Mouse (Mus musculus) limb, embryonic 14.5 days (tissue): Measurements from ENCODE around the gene Cfi. TPM values are rescaled to one million over a fixed set of nuclear protein-coding genes. Genes with fewer than 3 reads are reported as not detected.

Experiments
- ATAC-seq: fragments of 200-750 bp; cut with Nextera tagmentation; 2 replicates; pipeline ENCODE4 v1.8.0; 2017; ENCODE audit warnings: low read depth, moderate number of reproducible peaks, moderate TSS enrichment; ENCODE audit not compliant: low FRiP score
- DNase-seq: peaks from one replicate; pipeline ENCODE4 v3.0.0-alpha.2; 2015; ENCODE audit warnings: low spot score
- H3K27ac ChIP-seq: fragments of 300-500 bp; sonication (generic); replicated peaks from 2 replicates; pipeline ENCODE4 v1.5.1; 2014; ENCODE audit warnings: low read depth, mild to moderate bottlenecking, low read length, moderate library complexity, mixed read lengths
- H3K27me3 ChIP-seq: fragments of 300-500 bp; sonication (generic); 2 replicates; pipeline ENCODE4 v1.6.1; 2014; ENCODE audit warnings: low read length, mixed read lengths; ENCODE audit not compliant: control insufficient read depth, insufficient read depth
- H3K36me3 ChIP-seq: fragments of 300-500 bp; sonication (generic); 2 replicates; pipeline ENCODE4 v1.6.1; 2014; ENCODE audit warnings: mild to moderate bottlenecking, low read length, moderate library complexity, mixed read lengths; ENCODE audit not compliant: control insufficient read depth, insufficient read depth
- H3K4me1 ChIP-seq: fragments of 300-500 bp; sonication (generic); 2 replicates; pipeline ENCODE4 v1.6.1; 2014; ENCODE audit warnings: antibody characterized with exemption, low read length, mixed read lengths; ENCODE audit not compliant: control insufficient read depth, insufficient read depth
- H3K4me2 ChIP-seq: fragments of 300-500 bp; sonication (generic); replicated peaks from 2 replicates; pipeline ENCODE4 v1.6.1; 2014; ENCODE audit warnings: low read depth, mild to moderate bottlenecking, low read length, moderate library complexity; ENCODE audit not compliant: severe bottlenecking
- H3K4me3 ChIP-seq: fragments of 300-500 bp; sonication (generic); replicated peaks from 2 replicates; pipeline ENCODE4 v1.5.1; 2014; ENCODE audit warnings: low read length
- H3K9ac ChIP-seq: fragments of 300-500 bp; sonication (generic); 2 replicates; pipeline ENCODE4 v1.6.1; 2014; ENCODE audit warnings: mild to moderate bottlenecking, low read depth, low read length, moderate library complexity; ENCODE audit not compliant: severe bottlenecking
- H3K9me3 ChIP-seq: fragments of 300-500 bp; sonication (generic); 2 replicates; pipeline ENCODE4 v1.6.1; 2016; ENCODE audit warnings: low read length; ENCODE audit not compliant: control insufficient read depth
- POLR2A ChIP-seq: fragments of 200-500 bp; IDR thresholded peaks from 2 replicates; pipeline ENCODE4 v1.8.0; 2012; ENCODE audit warnings: inconsistent platforms, mild to moderate bottlenecking, moderate library complexity, borderline replicate concordance; ENCODE audit not compliant: insufficient read depth, insufficient read length; ENCODE audit errors: extremely low read depth
- WGBS: fragments of 180-500 bp; shearing (Covaris S2); extraction: QIAGEN DNeasy Blood & Tissue Kit; methylation state at CpG from one replicate; pipeline ENCODE4 v1.1.7; 2014; 5-methylcytosine and 5-hydroxymethylcytosine counted together
- polyA plus RNA-seq, 2 experiments: library from polyadenylated mRNA; depleted of rRNA in 1 of 2; stranded (reverse) in 1 of 2; unstranded in 1 of 2; fragments of >200 nt; fragmentation: Nextera tagmentation in 1 of 2; extraction: Ambion mirVana in 1 of 2; gene quantifications; 2 replicates each; pipeline versions ENCODE4 v1.2.1 to v1.2.3; 2012 to 2014

The Cfi gene
- polyA plus RNA-seq, 2 experiments: 0.20 to 0.23 TPM

GRCm38 (mm10) chr3:129893143-129893542 lies 57.5 kb downstream of the Cfi start:
- ATAC-seq (no peak), DNase-seq (no peak)
- TF ChIP-seq POLR2A: no peak
- Histone ChIP-seq H3K4me1 (no peaks in the 10 kb centered on the region), H3K9ac (no peak overlapping the region), H3K9me3 (no peaks in the 10 kb centered on the region), H3K4me2 (no peak overlapping the region), H3K4me3 (no peak overlapping the region), H3K27ac (no peak overlapping the region), H3K27me3 (no peaks in the 10 kb centered on the region), H3K36me3 (peaks cover 4% of the 10 kb centered on the region)
- WGBS: 92% methylated on average over 3 of the region's 3 CpGs

GRCm38 (mm10) chr3:129896591-129896990 lies 60.9 kb downstream of the Cfi start:
- Histone ChIP-seq H3K4me2 (no peak overlapping the region), H3K9ac (no peak overlapping the region), H3K4me3 (no peak overlapping the region), H3K4me1 (no peaks in the 10 kb centered on the region), H3K36me3 (no peaks in the 10 kb centered on the region), H3K27ac (no peak overlapping the region), H3K9me3 (no peaks in the 10 kb centered on the region), H3K27me3 (no peaks in the 10 kb centered on the region)
- ATAC-seq (no peak), DNase-seq (no peak)
- 47% methylated on average over 6 of the region's 6 CpGs for WGBS
- no peak for TF ChIP-seq POLR2A

- DNase-seq (no peak), ATAC-seq (no peak)
- Histone ChIP-seq H3K4me2 (no peak overlapping the region), H3K27me3 (no peaks in the 10 kb centered on the region), H3K9me3 (no peaks in the 10 kb centered on the region), H3K27ac (no peak overlapping the region), H3K4me1 (peaks cover 7% of the 10 kb centered on the region), H3K4me3 (no peak overlapping the region), H3K36me3 (no peaks in the 10 kb centered on the region), H3K9ac (no peak overlapping the region)
- WGBS: 65% methylated on average over 4 of the region's 4 CpGs
- no peak for TF ChIP-seq POLR2A
Observed at GRCm38 (mm10) chr3:129898886-129899285, 63.2 kb downstream of the Cfi start.

GRCm38 (mm10) chr3:129901271-129901809 lies 65.7 kb downstream of the Cfi start, which contains the start of gene Casp6:
TSS of gene Casp6 (plus strand) at chr3:129901425.
- H3K9me3 ChIP-seq: no peaks in the 10 kb centered on the region
- peaks cover 10% of the 10 kb centered on the region for H3K36me3 ChIP-seq
- peak within 1 kb of the TSS; percentile 72 for H3K4me3 ChIP-seq
- peak within 1 kb of the TSS; percentile 73 for H3K27ac ChIP-seq
- H3K9ac ChIP-seq: peak within 1 kb of the TSS; percentile 75
- peak within 1 kb of the TSS; percentile 59 for H3K4me2 ChIP-seq
- ATAC-seq (peak; percentile 94), DNase-seq (peak; percentile 82)
- H3K27me3 ChIP-seq: no peaks in the 10 kb centered on the region
- under 1% methylated on average over 34 of the region's 34 CpGs for WGBS
- 0 out of 2 replicates have a peak, but pooled peaks have one; percentile 38 for TF ChIP-seq POLR2A
- H3K4me1 ChIP-seq: peaks cover 7% of the 10 kb centered on the region

GRCm38 (mm10) chr3:129903369-129903768 lies 67.7 kb downstream of the Cfi start:
- no peak overlapping the region for H3K4me3 ChIP-seq
- H3K9me3 ChIP-seq: no peaks in the 10 kb centered on the region
- no peak for ATAC-seq
- H3K4me1 ChIP-seq: peaks cover 7% of the 10 kb centered on the region
- no peak for TF ChIP-seq POLR2A
- no peak overlapping the region for H3K27ac ChIP-seq
- no peak overlapping the region for H3K9ac ChIP-seq
- peaks cover 23% of the 10 kb centered on the region for H3K36me3 ChIP-seq
- no peak overlapping the region for H3K4me2 ChIP-seq
- 91% methylated on average over 3 of the region's 3 CpGs for WGBS
- no peak for DNase-seq
- no peaks in the 10 kb centered on the region for H3K27me3 ChIP-seq

GRCm38 (mm10) chr3:129903866-129904265 lies 68.2 kb downstream of the Cfi start:
- H3K9ac ChIP-seq: no peak overlapping the region
- DNase-seq (no peak), ATAC-seq (no peak)
- no peaks in the 10 kb centered on the region for H3K9me3 ChIP-seq
- H3K27ac ChIP-seq: no peak overlapping the region
- peaks cover 28% of the 10 kb centered on the region for H3K36me3 ChIP-seq
- WGBS: 88% methylated on average over 8 of the region's 8 CpGs
- H3K4me2 ChIP-seq: no peak overlapping the region
- no peak for TF ChIP-seq POLR2A
- H3K4me3 ChIP-seq: no peak overlapping the region
- peaks cover 7% of the 10 kb centered on the region for H3K4me1 ChIP-seq
- no peaks in the 10 kb centered on the region for H3K27me3 ChIP-seq
